Mouse (Mus musculus): Measurements from ENCODE around the gene Htr5a. TPM values are rescaled to one million over a fixed set of nuclear protein-coding genes. Genes with fewer than 3 reads are reported as not detected.

The Htr5a gene
- total and polyA plus RNA-seq, 3 experiments = 0.22 TPM; not detected in 2

DNA sequence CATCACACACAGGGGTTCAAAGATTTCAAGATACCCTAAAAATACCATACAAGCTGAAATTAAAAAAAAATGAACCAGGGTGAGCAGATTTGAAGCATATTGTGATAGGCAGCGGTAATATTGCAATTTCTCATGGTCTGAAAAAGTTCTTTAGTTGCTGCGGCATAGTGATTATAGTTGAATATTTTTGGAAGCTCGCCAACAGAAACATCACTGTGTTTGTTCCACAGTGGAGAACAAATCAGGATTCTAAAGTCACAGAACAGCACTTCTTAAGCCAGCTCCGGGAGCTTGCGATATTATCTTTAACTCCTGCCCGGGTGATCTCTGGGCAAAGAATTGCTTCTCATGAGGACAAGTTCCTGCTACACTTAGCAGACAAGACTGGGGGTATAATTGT, 20.8 kb upstream of the Htr5a start:
- ATAC-seq (ENCODE audit: extremely low read depth, insufficient number of reproducible peaks, low FRiP score, poor library complexity, severe bottlenecking) (no peak), DNase-seq (ENCODE audit: low spot score) (no peak)
- Histone ChIP-seq H3K4me3 (ENCODE audit: low read depth, low read length) (no peak overlapping the region), H3K36me3 (replicated peaks) (no peaks in the 10 kb centered on the region), H3K27me3 (ENCODE audit: insufficient read depth, low read length) (peaks cover 10% of the 10 kb centered on the region), H3K4me1 (ENCODE audit: insufficient read depth, low read depth, low read length) (no peaks in the 10 kb centered on the region), H3K9me3 (replicated peaks) (no peaks in the 10 kb centered on the region)
- TF ChIP-seq GATA1 (IDR thresholded peaks at IDR 0.05; ENCODE audit: borderline replicate concordance, low read length) = no peak
- TF ChIP-seq TAL1 (conservative IDR thresholded peaks at IDR 0.05; ENCODE audit: low read depth, low read length) = no peak
- TF ChIP-seq GATA2 (IDR thresholded peaks at IDR 0.05; ENCODE audit: borderline replicate concordance, low read depth, low read length) = no peak
- TF ChIP-seq POLR2AphosphoS5 (IDR thresholded peaks at IDR 0.05; ENCODE audit: insufficient replicate concordance, low read depth, low read length) = no peak
- TF ChIP-seq CTCF (IDR thresholded peaks at IDR 0.05; ENCODE audit: low read depth, low read length) = no peak

DNA sequence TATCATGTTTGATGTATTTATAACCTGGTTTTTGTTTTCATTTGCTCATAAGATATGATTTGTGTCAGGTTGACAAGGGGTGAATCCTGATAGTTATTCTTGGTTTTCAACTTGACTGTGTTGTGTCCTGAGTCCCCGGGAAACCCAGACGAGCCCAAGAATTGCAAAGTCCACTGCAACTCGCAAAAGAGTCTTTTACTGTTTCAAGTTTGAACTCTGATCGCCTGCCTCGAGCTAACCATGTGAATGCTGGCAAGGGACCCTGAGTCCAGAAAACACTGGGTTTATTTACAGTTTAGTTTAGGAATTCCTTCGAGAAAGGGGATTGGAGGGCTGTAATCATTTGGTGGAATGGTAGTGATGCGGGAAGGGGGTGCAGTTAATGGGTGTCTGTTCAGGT, 14.0 kb upstream of the Htr5a start:
- TF ChIP-seq POLR2AphosphoS5 (IDR thresholded peaks at IDR 0.05; ENCODE audit: insufficient replicate concordance, low read depth, low read length) (no peak), GATA1 (IDR thresholded peaks at IDR 0.05; ENCODE audit: borderline replicate concordance, low read length) (no peak), GATA2 (IDR thresholded peaks at IDR 0.05; ENCODE audit: borderline replicate concordance, low read depth, low read length) (no peak), CTCF (IDR thresholded peaks at IDR 0.05; ENCODE audit: low read depth, low read length) (no peak), TAL1 (conservative IDR thresholded peaks at IDR 0.05; ENCODE audit: low read depth, low read length) (no peak)

DNA sequence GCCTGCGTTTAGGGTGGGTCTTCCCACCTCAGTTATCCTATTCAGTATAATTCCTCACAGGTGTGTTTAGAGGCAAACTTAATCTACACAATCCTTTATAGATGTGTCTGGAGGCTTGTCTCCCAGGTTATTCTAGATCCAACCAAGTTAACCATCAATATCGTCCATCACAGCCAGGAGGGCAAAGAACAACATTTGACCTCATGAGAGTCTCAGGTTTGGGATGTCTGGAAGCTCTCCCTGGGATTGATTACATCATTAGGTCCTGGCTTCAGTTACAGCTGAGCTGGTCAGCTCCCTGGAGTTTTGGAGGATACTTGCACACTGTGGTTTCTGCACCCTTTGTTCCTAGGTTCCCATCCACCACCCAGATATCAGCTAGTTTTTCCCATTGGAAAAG, 6.9 kb upstream of the Htr5a start:
- ATAC-seq (ENCODE audit: extremely low read depth, insufficient number of reproducible peaks, low FRiP score, poor library complexity, severe bottlenecking) = no peak

More for the DNA sequence above, 14.0 kb upstream of the Htr5a start:
- ATAC-seq (ENCODE audit: extremely low read depth, insufficient number of reproducible peaks, low FRiP score, poor library complexity, severe bottlenecking) (no peak), DNase-seq (ENCODE audit: low spot score) (no peak)
- peaks cover 5% of the 10 kb centered on the region; the same call in 1 of the 2 replicates for H3K27me3 ChIP-seq (ENCODE audit: insufficient read depth, low read length)
- H3K36me3 ChIP-seq (replicated peaks) = no peaks in the 10 kb centered on the region
- no peaks in the 10 kb centered on the region for H3K4me1 ChIP-seq (ENCODE audit: insufficient read depth, low read depth, low read length)
- no peak overlapping the region for H3K4me3 ChIP-seq (ENCODE audit: low read depth, low read length)
- H3K9me3 ChIP-seq (replicated peaks) = no peaks in the 10 kb centered on the region

DNA sequence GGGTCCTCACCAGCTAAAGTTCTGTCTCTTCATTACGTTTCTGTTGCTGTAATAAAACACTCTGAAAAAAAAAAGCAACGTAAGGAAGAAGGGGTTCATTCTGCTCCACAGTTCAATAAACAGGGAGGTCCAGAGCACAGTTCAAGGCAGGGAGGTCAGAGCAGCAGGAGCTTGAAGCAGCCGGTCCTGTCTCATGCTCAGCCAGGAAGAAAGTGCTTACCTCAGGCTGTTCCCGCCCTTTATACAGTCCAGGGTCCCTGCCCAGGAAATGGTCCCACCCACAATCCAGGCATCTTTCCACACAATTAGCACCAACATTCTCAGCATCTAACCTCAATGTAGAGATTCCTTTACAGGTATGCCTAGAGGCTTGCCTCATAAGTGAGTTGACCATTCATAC, 3.9 kb upstream of the Htr5a start:
- ATAC-seq (ENCODE audit: extremely low read depth, insufficient number of reproducible peaks, low FRiP score, poor library complexity, severe bottlenecking) (no peak), DNase-seq (ENCODE audit: low spot score) (no peak)
- H3K36me3 ChIP-seq (replicated peaks) = no peaks in the 10 kb centered on the region
- H3K9me3 ChIP-seq (replicated peaks) = no peaks in the 10 kb centered on the region
- peaks cover 6% of the 10 kb centered on the region; the same call in 1 of the 2 replicates for H3K27me3 ChIP-seq (ENCODE audit: insufficient read depth, low read length)
- TF ChIP-seq TAL1 (conservative IDR thresholded peaks at IDR 0.05; ENCODE audit: low read depth, low read length) (no peak), GATA1 (IDR thresholded peaks at IDR 0.05; ENCODE audit: borderline replicate concordance, low read length) (no peak), CTCF (IDR thresholded peaks at IDR 0.05; ENCODE audit: low read depth, low read length) (no peak), GATA2 (IDR thresholded peaks at IDR 0.05; ENCODE audit: borderline replicate concordance, low read depth, low read length) (no peak), POLR2AphosphoS5 (IDR thresholded peaks at IDR 0.05; ENCODE audit: insufficient replicate concordance, low read depth, low read length) (no peak)
- no peaks in the 10 kb centered on the region for H3K4me1 ChIP-seq (ENCODE audit: insufficient read depth, low read depth, low read length)
- H3K4me3 ChIP-seq (ENCODE audit: low read depth, low read length) = no peak overlapping the region

More for the DNA sequence above, 6.9 kb upstream of the Htr5a start:
- Histone ChIP-seq H3K4me3 (ENCODE audit: low read depth, low read length) (no peak overlapping the region), H3K36me3 (replicated peaks) (no peaks in the 10 kb centered on the region), H3K9me3 (replicated peaks) (no peaks in the 10 kb centered on the region), H3K4me1 (ENCODE audit: insufficient read depth, low read depth, low read length) (no peaks in the 10 kb centered on the region), H3K27me3 (ENCODE audit: insufficient read depth, low read length) (no peaks in the 10 kb centered on the region)
- no peak for DNase-seq (ENCODE audit: low spot score)
- TF ChIP-seq POLR2AphosphoS5 (IDR thresholded peaks at IDR 0.05; ENCODE audit: insufficient replicate concordance, low read depth, low read length) (no peak), GATA2 (IDR thresholded peaks at IDR 0.05; ENCODE audit: borderline replicate concordance, low read depth, low read length) (no peak), GATA1 (IDR thresholded peaks at IDR 0.05; ENCODE audit: borderline replicate concordance, low read length) (no peak), CTCF (IDR thresholded peaks at IDR 0.05; ENCODE audit: low read depth, low read length) (no peak), TAL1 (conservative IDR thresholded peaks at IDR 0.05; ENCODE audit: low read depth, low read length) (no peak)

DNA sequence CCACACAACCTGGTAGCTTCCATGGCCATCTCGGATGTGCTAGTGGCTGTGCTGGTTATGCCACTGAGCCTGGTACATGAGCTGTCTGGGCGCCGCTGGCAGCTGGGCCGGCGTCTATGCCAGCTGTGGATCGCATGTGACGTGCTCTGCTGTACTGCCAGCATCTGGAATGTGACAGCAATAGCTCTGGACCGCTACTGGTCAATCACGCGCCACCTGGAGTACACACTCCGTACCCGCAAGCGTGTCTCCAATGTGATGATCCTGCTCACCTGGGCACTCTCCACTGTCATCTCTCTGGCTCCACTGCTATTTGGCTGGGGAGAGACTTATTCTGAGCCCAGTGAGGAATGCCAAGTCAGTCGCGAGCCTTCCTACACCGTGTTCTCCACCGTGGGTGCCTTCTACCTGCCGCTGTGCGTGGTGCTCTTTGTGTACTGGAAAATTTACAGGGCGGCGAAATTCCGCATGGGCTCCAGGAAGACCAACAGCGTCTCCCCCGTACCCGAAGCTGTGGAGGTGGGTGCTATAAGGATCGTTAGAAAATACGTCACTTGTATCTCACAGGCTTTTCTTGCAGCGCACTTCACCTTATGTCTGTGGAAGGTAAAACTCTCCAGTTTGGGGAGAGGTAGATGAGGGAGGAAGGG, 847 bp downstream of the Htr5a start:
- ATAC-seq (ENCODE audit: extremely low read depth, insufficient number of reproducible peaks, low FRiP score, poor library complexity, severe bottlenecking) = no peak
- H3K4me3 ChIP-seq (ENCODE audit: low read depth, low read length) = no peak overlapping the region
- no peaks in the 10 kb centered on the region for H3K4me1 ChIP-seq (ENCODE audit: insufficient read depth, low read depth, low read length)
- no peak for DNase-seq (ENCODE audit: low spot score)
- H3K9me3 ChIP-seq (replicated peaks) = no peaks in the 10 kb centered on the region
- H3K27me3 ChIP-seq (ENCODE audit: insufficient read depth, low read length) = peaks cover 6% of the 10 kb centered on the region; the same call in 1 of the 2 replicates
- no peak for TF ChIP-seq TAL1 (conservative IDR thresholded peaks at IDR 0.05; ENCODE audit: low read depth, low read length)
- H3K36me3 ChIP-seq (replicated peaks) = no peaks in the 10 kb centered on the region

DNA sequence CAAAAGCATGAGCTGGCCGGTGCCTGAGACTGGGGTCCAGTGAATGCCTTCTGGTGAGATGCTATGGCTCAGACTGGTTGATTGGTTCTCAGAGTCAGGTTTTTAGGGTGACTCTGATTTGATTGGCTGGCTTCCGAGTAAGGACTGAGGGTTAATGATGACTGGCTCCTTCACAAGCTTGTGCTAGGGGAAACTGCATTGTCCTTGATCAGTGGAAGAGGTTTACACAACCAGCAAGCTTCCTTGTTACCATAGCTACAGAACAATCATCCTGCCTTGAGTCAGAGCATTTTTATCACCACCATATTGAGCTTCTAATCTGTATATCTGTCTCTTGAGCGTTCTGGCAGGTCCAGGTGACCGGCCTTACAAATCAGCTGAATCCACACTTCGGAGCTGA, 5.0 kb downstream of the Htr5a start:
- H3K4me3 ChIP-seq (ENCODE audit: low read depth, low read length) = no peak overlapping the region
- no peaks in the 10 kb centered on the region for H3K4me1 ChIP-seq (ENCODE audit: insufficient read depth, low read depth, low read length)
- H3K9me3 ChIP-seq (replicated peaks) = no peaks in the 10 kb centered on the region
- TF ChIP-seq GATA1 (IDR thresholded peaks at IDR 0.05; ENCODE audit: borderline replicate concordance, low read length) = no peak
- TF ChIP-seq TAL1 (conservative IDR thresholded peaks at IDR 0.05; ENCODE audit: low read depth, low read length) = no peak
- TF ChIP-seq CTCF (IDR thresholded peaks at IDR 0.05; ENCODE audit: low read depth, low read length) = no peak
- no peak for TF ChIP-seq POLR2AphosphoS5 (IDR thresholded peaks at IDR 0.05; ENCODE audit: insufficient replicate concordance, low read depth, low read length)
- TF ChIP-seq GATA2 (IDR thresholded peaks at IDR 0.05; ENCODE audit: borderline replicate concordance, low read depth, low read length) = no peak
- H3K36me3 ChIP-seq (replicated peaks) = no peaks in the 10 kb centered on the region
- H3K27me3 ChIP-seq (ENCODE audit: insufficient read depth, low read length) = peaks cover under 1% of the 10 kb centered on the region; the same call in 1 of the 2 replicates
- ATAC-seq (ENCODE audit: extremely low read depth, insufficient number of reproducible peaks, low FRiP score, poor library complexity, severe bottlenecking) (no peak), DNase-seq (ENCODE audit: low spot score) (no peak)
